Mouse (Mus musculus) adrenal gland, postnatal 0 days (tissue): Measurements from ENCODE around the gene Pcgf6. TPM values are rescaled to one million over a fixed set of nuclear protein-coding genes. Genes with fewer than 3 reads are reported as not detected.

Experiments
- polyA plus RNA-seq: library from polyadenylated mRNA; unstranded; fragments of >200 nt; fragmentation: Nextera tagmentation; extraction: Ambion mirVana; gene quantifications from 2 replicates; pipeline ENCODE4 v1.2.1, GENCODE M21; 2015

The Pcgf6 gene
- polyA plus RNA-seq, result 10.7 and 16.2 TPM in 2 replicates

DNA sequence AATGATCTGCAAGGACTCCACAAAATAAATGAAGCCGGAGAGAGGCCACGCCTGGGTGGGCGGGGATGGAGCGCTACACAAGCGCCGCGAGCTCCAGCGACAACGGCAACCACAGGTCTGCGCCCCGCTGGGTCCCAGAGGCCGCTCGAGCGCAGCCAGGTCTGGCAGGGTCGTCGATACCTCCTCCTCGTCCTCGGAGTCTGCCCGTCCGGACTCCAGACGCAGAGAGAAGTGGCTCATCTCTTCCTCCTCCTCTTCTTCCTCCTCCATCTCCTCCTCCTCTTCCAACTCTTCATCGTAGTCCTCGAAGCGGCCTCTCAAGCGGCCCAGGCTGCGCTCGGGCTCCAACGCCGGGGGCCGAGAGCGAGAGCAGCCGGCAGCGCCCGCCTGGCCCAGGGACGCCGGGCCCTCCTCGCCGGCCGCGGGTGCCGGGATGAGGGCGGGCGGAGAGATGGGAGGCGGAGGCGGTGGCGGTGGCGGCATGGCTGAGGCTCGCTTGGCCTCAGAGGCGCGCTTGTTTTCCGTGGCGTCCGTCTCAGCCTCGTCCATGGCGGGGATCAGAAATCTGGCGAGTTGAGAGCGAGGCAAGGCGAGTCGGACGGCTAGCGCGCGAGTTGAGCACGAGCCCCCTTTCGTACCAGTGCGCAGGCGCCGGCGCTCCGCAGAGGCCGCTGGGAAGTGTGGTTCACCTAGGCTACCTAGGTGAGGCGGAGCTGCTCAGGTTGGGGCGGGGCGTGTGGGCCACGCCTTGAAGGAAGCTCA, at the start of gene Pcgf6:
Gene Pcgf6 (minus strand): TSS at position 636 of the 762 bp plus-strand sequence.

GRCm38 (mm10) chr19:47090550-47091156, 39.9 kb upstream of the Pcgf6 start, which contains the start of the genes Usmg5 and Pdcd11:
Usmg5 (minus strand) TSS chr19:47090647.
Pdcd11 (plus strand) TSS chr19:47090768.

GRCm38 (mm10) chr19:47067096-47067882, 16.6 kb upstream of the Pcgf6 start, which contains the start of gene Taf5:
Taf5 (plus strand) TSS chr19:47067746.

DNA sequence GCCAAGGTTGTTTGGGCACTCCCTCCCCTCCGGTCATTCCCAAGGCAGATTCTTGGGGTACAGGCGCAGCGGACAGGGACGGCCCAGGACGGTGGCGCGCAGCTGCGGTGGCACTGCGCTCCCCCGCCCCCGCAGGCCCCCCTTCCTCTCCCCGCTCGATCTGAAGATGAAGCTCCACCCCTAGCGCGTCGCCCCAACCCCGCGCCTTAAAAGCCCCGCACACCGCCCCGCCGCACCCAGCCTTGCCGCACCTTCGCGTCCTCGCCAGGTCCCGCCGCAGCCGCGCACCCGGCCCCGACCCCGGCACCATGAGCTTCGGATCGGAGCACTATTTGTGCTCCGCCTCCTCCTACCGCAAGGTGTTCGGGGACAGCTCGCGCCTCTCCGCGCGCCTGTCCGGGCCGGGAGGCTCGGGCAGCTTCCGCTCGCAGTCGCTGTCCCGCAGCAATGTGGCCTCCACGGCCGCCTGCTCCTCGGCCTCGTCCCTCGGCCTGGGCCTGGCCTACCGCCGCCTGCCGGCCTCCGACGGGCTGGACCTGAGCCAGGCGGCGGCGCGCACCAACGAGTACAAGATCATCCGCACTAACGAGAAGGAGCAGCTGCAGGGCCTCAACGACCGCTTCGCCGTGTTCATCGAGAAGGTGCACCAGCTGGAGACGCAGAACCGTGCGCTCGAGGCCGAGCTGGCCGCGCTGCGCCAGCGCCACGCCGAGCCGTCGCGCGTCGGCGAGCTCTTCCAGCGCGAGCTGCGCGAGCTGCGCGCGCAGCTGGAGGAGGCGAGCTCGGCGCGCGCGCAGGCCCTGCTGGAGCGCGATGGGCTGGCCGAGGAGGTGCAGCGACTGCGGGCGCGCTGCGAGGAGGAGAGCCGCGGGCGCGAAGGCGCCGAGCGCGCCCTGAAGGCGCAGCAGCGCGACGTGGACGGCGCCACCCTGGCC, 36.0 kb downstream of the Pcgf6 start, which contains the start of the genes Ina and Nt5c2:
Gene Ina (plus strand): TSS at position 252 of the 935 bp plus-strand sequence.
Gene Nt5c2 (minus strand): TSS at position 707 of the 935 bp plus-strand sequence.

Other genes with a start within 250 kb of the Pcgf6 start
- gene Ina, start 36.2 kb downstream of the Pcgf6 start, polyA plus RNA-seq, result 24.2 and 77.6 TPM in 2 replicates
- gene Nt5c2, start 35.8 kb downstream of the Pcgf6 start, polyA plus RNA-seq, result 34.8 and 61.8 TPM in 2 replicates
- 2.7 and 3.7 TPM in 2 replicates for gene Taf5, start 16.8 kb upstream of the Pcgf6 start, polyA plus RNA-seq
- gene Usmg5, start 39.7 kb upstream of the Pcgf6 start, polyA plus RNA-seq, result 2,800 and 7,070 TPM in 2 replicates
- gene Pdcd11, start 39.9 kb upstream of the Pcgf6 start, polyA plus RNA-seq, result 3.9 and 4.7 TPM in 2 replicates
- 5.4 and 5.5 TPM in 2 replicates for gene Calhm2, start 87.4 kb upstream of the Pcgf6 start, polyA plus RNA-seq
- not detected in 2 replicates for gene Calhm1, start 93.3 kb upstream of the Pcgf6 start, polyA plus RNA-seq
- gene Calhm3, start 106.9 kb upstream of the Pcgf6 start, polyA plus RNA-seq, result 0.16 TPM in 1 of 2 replicates, not detected in the other
- 8.7 and 10.7 TPM in 2 replicates for gene Neurl1a, start 127.9 kb upstream of the Pcgf6 start, polyA plus RNA-seq